Mouse (Mus musculus): ENCODE results near the gene Ankrd44. TPM values are rescaled to one million over a fixed set of nuclear protein-coding genes. Genes with fewer than 3 reads are reported as not detected.

The Ankrd44 gene
- polyA plus RNA-seq, 1 experiment from 2014 or later = 10.5 TPM

DNA sequence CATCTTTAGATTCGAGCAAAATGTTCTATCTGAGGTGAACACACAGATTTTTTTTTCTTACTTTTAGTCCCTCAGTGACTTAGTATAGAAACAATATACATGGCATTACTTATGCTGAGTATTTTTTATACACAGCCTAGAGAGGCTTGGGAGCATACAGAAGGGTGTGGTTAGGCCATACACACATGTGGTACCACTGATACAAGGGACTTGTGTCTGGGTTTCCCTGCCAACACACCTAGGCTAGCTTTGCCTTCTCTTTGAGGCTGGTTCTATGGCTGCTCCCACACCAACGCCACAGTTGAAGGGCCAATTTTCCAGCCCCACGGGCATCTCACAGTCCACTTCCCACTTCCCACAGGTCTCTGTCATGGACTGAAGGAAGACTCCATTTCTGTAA lies 70.2 kb downstream of the Ankrd44 start:
- Histone ChIP-seq H3K9me3 (ENCODE audit: control insufficient read depth, low read length) (no peaks in the 10 kb centered on the region), H3K36me3 (ENCODE audit: control insufficient read depth, insufficient read depth, low read length) (no peaks in the 10 kb centered on the region), H3K27me3 (ENCODE audit: control insufficient read depth, insufficient read depth, low read length) (no peaks in the 10 kb centered on the region), H3K27ac (replicated peaks in 1 of 2; ENCODE audit: control insufficient read depth in 1 of 2, insufficient read depth in 1 of 2, low read depth in 2 of 2, low read length in 2 of 2) (no peak overlapping the region), H3K4me3 (ENCODE audit: control insufficient read depth in 1 of 2, insufficient read depth in 1 of 2, low read depth in 1 of 2, low read length in 2 of 2) (no peak overlapping the region), H3K4me1 (ENCODE audit: control insufficient read depth in 2 of 2, insufficient read depth in 2 of 2, low read length in 2 of 2) (peaks cover 9 to 19% of the 10 kb centered on the region in 2 experiments), H3K9ac (ENCODE audit: low read length) (no peak overlapping the region), H3K4me2 (ENCODE audit: low read length) (no peak overlapping the region)
- no peak for ATAC-seq (ENCODE audit: insufficient number of reproducible peaks, insufficient read depth, low FRiP score, low read depth)
- WGBS = 77% methylated on average over 3 of the region's 3 CpGs

DNA sequence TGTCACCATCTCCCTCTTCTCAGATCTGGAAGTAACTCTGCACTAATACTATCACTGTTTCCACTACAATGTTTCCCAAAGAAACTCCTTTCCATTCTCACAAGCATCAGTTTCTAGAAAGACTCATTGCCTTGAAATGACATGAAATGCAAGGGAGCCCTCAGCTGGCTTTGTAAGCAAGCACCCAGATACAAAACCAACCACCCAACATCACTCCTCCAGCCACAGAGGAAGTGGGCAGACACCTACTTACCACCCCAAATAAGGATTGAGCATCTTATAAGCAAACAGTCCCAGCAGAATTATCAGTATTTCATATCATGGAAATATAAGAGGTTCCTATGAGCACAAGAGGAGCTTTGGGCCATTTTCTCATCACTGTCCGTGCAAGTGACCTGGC lies 71.8 kb downstream of the Ankrd44 start:
- H3K36me3 ChIP-seq (ENCODE audit: control insufficient read depth, insufficient read depth, low read length) = no peaks in the 10 kb centered on the region
- H3K9ac ChIP-seq (ENCODE audit: low read length) = no peak overlapping the region
- H3K27ac ChIP-seq (replicated peaks in 1 of 2; ENCODE audit: control insufficient read depth in 1 of 2, insufficient read depth in 1 of 2, low read depth in 2 of 2, low read length in 2 of 2) = no peak overlapping the region
- no peaks in the 10 kb centered on the region for H3K27me3 ChIP-seq (ENCODE audit: control insufficient read depth, insufficient read depth, low read length)
- no peak overlapping the region for H3K4me3 ChIP-seq (ENCODE audit: control insufficient read depth in 1 of 2, insufficient read depth in 1 of 2, low read depth in 1 of 2, low read length in 2 of 2)
- 76% methylated on average over 1 of the region's 1 CpGs for WGBS
- no peak overlapping the region for H3K4me2 ChIP-seq (ENCODE audit: low read length)
- no peak for ATAC-seq (ENCODE audit: insufficient number of reproducible peaks, insufficient read depth, low FRiP score, low read depth)
- H3K4me1 ChIP-seq (ENCODE audit: control insufficient read depth in 2 of 2, insufficient read depth in 2 of 2, low read length in 2 of 2) = peaks cover 6 to 7% of the 10 kb centered on the region in 2 experiments; a peak in 3 of 4 replicates
- H3K9me3 ChIP-seq (ENCODE audit: control insufficient read depth, low read length) = no peaks in the 10 kb centered on the region

DNA sequence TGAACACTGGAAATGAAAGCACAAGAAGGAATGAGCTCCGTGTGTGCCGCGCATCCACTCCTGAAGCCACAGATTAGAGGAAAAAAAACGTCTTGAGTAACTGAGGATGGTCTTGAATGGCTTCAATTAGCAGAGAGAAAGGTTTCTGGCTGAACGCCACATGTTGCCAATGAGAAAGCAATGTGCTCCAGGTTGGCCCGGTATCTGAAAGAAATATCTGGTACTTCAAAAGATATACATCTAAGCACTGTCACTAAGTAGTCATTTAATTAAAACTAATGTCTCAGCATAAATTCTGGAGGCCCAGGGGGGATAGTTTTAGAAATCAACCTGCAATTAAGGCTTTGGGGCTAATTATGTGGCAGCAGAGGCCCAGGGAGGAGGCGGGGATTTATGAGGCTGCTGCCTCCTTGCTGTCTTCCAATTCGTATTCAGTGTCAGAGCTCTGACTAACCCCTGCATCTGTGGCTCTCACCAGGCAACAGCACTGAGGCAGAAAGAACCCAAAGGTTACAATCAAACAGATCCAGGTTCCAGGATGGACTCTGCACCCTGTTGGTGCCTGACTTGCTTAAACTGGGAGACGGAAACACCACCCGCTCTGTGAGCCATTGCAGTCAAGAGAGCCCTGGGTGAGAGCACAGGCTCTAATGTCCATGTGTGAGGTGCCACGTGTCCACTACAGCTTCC lies 72.7 kb downstream of the Ankrd44 start:
- no peak overlapping the region for H3K27ac ChIP-seq (replicated peaks in 1 of 2; ENCODE audit: control insufficient read depth in 1 of 2, insufficient read depth in 1 of 2, low read depth in 2 of 2, low read length in 2 of 2)
- no peak overlapping the region for H3K4me3 ChIP-seq (ENCODE audit: control insufficient read depth in 1 of 2, insufficient read depth in 1 of 2, low read depth in 1 of 2, low read length in 2 of 2)
- H3K4me2 ChIP-seq (ENCODE audit: low read length) = no peak overlapping the region
- no peak for ATAC-seq (ENCODE audit: insufficient number of reproducible peaks, insufficient read depth, low FRiP score, low read depth)
- no peaks in the 10 kb centered on the region for H3K36me3 ChIP-seq (ENCODE audit: control insufficient read depth, insufficient read depth, low read length)
- H3K4me1 ChIP-seq (ENCODE audit: control insufficient read depth in 2 of 2, insufficient read depth in 2 of 2, low read length in 2 of 2) = peaks cover 0 to 5% of the 10 kb centered on the region in 2 experiments; a peak in 1 of 4 replicates
- H3K9me3 ChIP-seq (ENCODE audit: control insufficient read depth, low read length) = no peaks in the 10 kb centered on the region
- H3K9ac ChIP-seq (ENCODE audit: low read length) = no peak overlapping the region
- WGBS = 85% methylated on average over 11 of the region's 11 CpGs
- no peaks in the 10 kb centered on the region for H3K27me3 ChIP-seq (ENCODE audit: control insufficient read depth, insufficient read depth, low read length)

DNA sequence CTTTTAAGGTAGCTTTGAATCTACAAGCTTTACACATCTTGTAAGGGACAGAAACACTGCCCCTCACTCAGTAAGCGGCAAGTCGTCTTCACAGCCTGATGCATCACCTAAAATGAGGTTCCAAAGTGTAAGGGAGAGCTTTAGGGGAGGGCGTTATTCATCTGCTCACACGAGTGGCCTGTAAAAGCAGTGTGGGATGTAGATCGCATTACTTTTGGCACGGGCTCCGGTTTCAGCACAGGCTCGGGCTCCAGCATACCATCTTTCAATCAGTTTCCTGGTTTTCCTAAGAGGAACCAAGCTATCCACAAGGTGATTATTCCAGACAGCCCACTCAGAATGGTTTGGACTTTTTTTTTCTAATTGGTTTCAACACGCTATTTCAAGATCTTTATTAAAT lies 74.6 kb downstream of the Ankrd44 start:
- WGBS = 61% methylated on average over 9 of the region's 9 CpGs
- H3K4me2 ChIP-seq (ENCODE audit: low read length) = no peak overlapping the region
- no peak overlapping the region for H3K4me3 ChIP-seq (ENCODE audit: control insufficient read depth in 1 of 2, insufficient read depth in 1 of 2, low read depth in 1 of 2, low read length in 2 of 2)
- no peaks in the 10 kb centered on the region for H3K27me3 ChIP-seq (ENCODE audit: control insufficient read depth, insufficient read depth, low read length)
- ATAC-seq (ENCODE audit: insufficient number of reproducible peaks, insufficient read depth, low FRiP score, low read depth) = no peak
- no peaks in the 10 kb centered on the region for H3K9me3 ChIP-seq (ENCODE audit: control insufficient read depth, low read length)
- no peak overlapping the region for H3K9ac ChIP-seq (ENCODE audit: low read length)
- H3K27ac ChIP-seq (replicated peaks in 1 of 2; ENCODE audit: control insufficient read depth in 1 of 2, insufficient read depth in 1 of 2, low read depth in 2 of 2, low read length in 2 of 2) = no peak overlapping the region
- no peaks in the 10 kb centered on the region for H3K36me3 ChIP-seq (ENCODE audit: control insufficient read depth, insufficient read depth, low read length)
- H3K4me1 ChIP-seq (ENCODE audit: control insufficient read depth in 2 of 2, insufficient read depth in 2 of 2, low read length in 2 of 2) = peaks cover 0 to 5% of the 10 kb centered on the region in 2 experiments; a peak in 1 of 4 replicates

DNA sequence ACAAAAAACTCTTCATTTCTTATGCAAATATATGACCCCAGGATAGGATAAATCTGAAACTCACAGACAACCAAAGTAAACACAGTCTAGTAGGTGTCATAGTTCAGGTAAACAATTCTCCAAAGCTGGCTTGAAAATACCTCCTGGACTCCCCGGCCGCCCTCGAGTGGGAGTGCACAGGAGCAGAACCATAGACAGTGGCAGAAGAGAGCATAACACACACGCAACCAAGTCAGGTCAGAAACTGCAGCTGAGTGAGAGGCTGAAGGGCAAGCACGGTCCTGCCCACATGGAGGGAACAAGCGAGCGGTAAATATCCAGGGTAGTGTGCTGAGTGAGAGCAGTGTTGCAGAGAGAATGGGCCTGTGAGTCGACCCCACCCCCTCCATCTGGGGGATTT lies 76.1 kb downstream of the Ankrd44 start:
- H3K4me1 ChIP-seq (ENCODE audit: control insufficient read depth in 2 of 2, insufficient read depth in 2 of 2, low read length in 2 of 2) = peaks cover 0 to 5% of the 10 kb centered on the region in 2 experiments; a peak in 1 of 4 replicates
- no peak overlapping the region for H3K4me2 ChIP-seq (ENCODE audit: low read length)
- H3K27me3 ChIP-seq (ENCODE audit: control insufficient read depth, insufficient read depth, low read length) = no peaks in the 10 kb centered on the region
- 86% methylated on average over 8 of the region's 8 CpGs for WGBS
- H3K9me3 ChIP-seq (ENCODE audit: control insufficient read depth, low read length) = no peaks in the 10 kb centered on the region
- H3K4me3 ChIP-seq (ENCODE audit: control insufficient read depth in 1 of 2, insufficient read depth in 1 of 2, low read depth in 1 of 2, low read length in 2 of 2) = no peak overlapping the region
- no peak overlapping the region for H3K9ac ChIP-seq (ENCODE audit: low read length)
- no peak overlapping the region for H3K27ac ChIP-seq (replicated peaks in 1 of 2; ENCODE audit: control insufficient read depth in 1 of 2, insufficient read depth in 1 of 2, low read depth in 2 of 2, low read length in 2 of 2)
- ATAC-seq (ENCODE audit: insufficient number of reproducible peaks, insufficient read depth, low FRiP score, low read depth) = no peak
- no peaks in the 10 kb centered on the region for H3K36me3 ChIP-seq (ENCODE audit: control insufficient read depth, insufficient read depth, low read length)

DNA sequence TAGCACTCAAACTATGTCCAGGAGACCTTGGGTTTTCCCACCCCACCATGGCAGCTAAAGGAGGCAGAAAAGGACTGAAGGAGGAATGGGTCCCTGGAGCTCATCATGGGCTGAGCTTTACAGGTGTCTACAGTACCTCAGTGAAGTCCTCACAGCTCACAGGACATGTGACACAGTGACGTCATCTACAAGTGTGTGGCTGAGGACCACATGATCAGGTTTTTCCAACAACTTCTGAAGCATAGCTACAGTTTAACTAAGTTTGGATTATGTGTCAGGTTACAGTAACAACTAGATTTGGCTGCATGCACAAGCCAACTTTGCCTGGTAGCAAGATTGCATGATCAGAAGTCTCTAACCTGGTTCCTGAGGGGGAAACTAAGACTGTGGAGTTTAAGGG lies 78.9 kb downstream of the Ankrd44 start:
- WGBS = 80% methylated on average over 1 of the region's 1 CpGs
- no peak overlapping the region for H3K9ac ChIP-seq (ENCODE audit: low read length)
- no peak for ATAC-seq (ENCODE audit: insufficient number of reproducible peaks, insufficient read depth, low FRiP score, low read depth)

DNA sequence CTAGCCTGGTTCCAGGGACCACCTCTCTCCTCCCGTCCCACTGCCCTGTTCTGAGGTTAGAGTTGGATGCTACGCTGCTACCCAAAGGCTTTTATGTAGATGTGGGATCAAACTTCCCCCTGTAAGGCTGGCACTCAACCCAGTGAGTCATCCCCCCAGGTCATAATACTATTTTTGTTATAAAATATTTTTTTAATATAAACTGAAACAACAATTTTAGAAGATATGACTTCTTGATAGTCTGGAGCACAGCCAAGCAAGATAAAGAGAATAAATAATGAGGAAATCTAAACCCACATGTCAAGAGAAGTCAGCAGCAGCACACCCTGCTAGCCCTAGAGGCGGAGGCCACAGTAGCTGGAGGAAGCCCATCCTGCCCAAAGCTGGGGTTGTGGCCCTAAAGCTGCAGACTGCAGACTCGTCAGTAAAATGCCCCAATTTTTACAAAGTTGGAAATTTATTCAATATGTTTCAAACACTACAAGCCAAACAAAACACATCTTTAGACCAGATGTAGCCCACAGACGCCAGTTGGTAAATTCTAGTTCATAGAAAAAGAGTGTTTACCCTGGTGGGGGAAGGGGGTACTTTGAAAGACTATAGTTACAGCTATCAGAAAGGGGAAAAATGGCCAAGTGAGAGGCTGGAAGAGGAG lies 79.7 kb downstream of the Ankrd44 start:
- Histone ChIP-seq H3K4me1 (ENCODE audit: control insufficient read depth in 2 of 2, insufficient read depth in 2 of 2, low read length in 2 of 2) (peaks cover 10 to 12% of the 10 kb centered on the region in 2 experiments), H3K36me3 (ENCODE audit: control insufficient read depth, insufficient read depth, low read length) (no peaks in the 10 kb centered on the region), H3K4me2 (ENCODE audit: low read length) (no peak overlapping the region), H3K27ac (replicated peaks in 1 of 2; ENCODE audit: control insufficient read depth in 1 of 2, insufficient read depth in 1 of 2, low read depth in 2 of 2, low read length in 2 of 2) (no peak overlapping the region), H3K4me3 (ENCODE audit: control insufficient read depth in 1 of 2, insufficient read depth in 1 of 2, low read depth in 1 of 2, low read length in 2 of 2) (no peak overlapping the region), H3K9ac (ENCODE audit: low read length) (no peak overlapping the region), H3K27me3 (ENCODE audit: control insufficient read depth, insufficient read depth, low read length) (no peaks in the 10 kb centered on the region), H3K9me3 (ENCODE audit: control insufficient read depth, low read length) (no peaks in the 10 kb centered on the region)
- whole genome bisulfite sequencing = 70% methylated on average over 5 of the region's 5 CpGs
- ATAC-seq (ENCODE audit: insufficient number of reproducible peaks, insufficient read depth, low FRiP score, low read depth) = no peak

More for the DNA sequence above, 78.9 kb downstream of the Ankrd44 start:
- H3K36me3 ChIP-seq (ENCODE audit: control insufficient read depth, insufficient read depth, low read length) = no peaks in the 10 kb centered on the region
- no peak overlapping the region for H3K4me3 ChIP-seq (ENCODE audit: control insufficient read depth in 1 of 2, insufficient read depth in 1 of 2, low read depth in 1 of 2, low read length in 2 of 2)
- H3K4me1 ChIP-seq (ENCODE audit: control insufficient read depth in 2 of 2, insufficient read depth in 2 of 2, low read length in 2 of 2) = peaks cover 6 to 10% of the 10 kb centered on the region in 2 experiments
- no peak overlapping the region for H3K27ac ChIP-seq (replicated peaks in 1 of 2; ENCODE audit: control insufficient read depth in 1 of 2, insufficient read depth in 1 of 2, low read depth in 2 of 2, low read length in 2 of 2)
- no peak overlapping the region for H3K4me2 ChIP-seq (ENCODE audit: low read length)
- no peaks in the 10 kb centered on the region for H3K27me3 ChIP-seq (ENCODE audit: control insufficient read depth, insufficient read depth, low read length)
- no peaks in the 10 kb centered on the region for H3K9me3 ChIP-seq (ENCODE audit: control insufficient read depth, low read length)

Data from heart, embryonic 14.5 days (tissue).